23 mouse cellular contexts compared by ENCODE assay signal in genomic region chr13:40706612-40707011, GRCm38 (mm10). TPM values are rescaled to one million over a fixed set of nuclear protein-coding genes. Genes with fewer than 3 reads are reported as not detected.
"Had no signal": no experiment of that assay in that cellular context is flagged by ENCODE, and none has a peak within 500 bp of the region (broad histone marks: within the 10 kb centered on the region; RNA-seq: fewer than 3 reads in every experiment).

No protein-coding gene starts in this region.

- H3K36me3 ChIP-seq: kidney, embryonic 15.5 days; limb, embryonic 13.5 days; liver, embryonic 12.5 days; liver, embryonic 15.5 days; lung, embryonic 15.5 days; midbrain, embryonic 10.5 days; midbrain, embryonic 15.5 days; neural tube, embryonic 13.5 days; stomach, embryonic 15.5 days had no signal

- DNase-seq: kidney, adult 11 months; kidney, adult 8-10 months; kidney, postnatal 10 days; kidney, postnatal 36 days; layer of hippocampus, postnatal 36 days; liver; lung, adult 18-20 months; lung, postnatal 10 days; lung, postnatal 36 days; right cerebral cortex, postnatal 25 days; spleen, adult 18-20 months; thymus, postnatal 4 days had no signal

- H3K4me2 ChIP-seq: kidney, embryonic 15.5 days; limb, embryonic 13.5 days; liver, embryonic 12.5 days; liver, embryonic 15.5 days; lung, embryonic 15.5 days; midbrain, embryonic 15.5 days; neural tube, embryonic 13.5 days; stomach, embryonic 15.5 days had no signal

- H3K4me3 ChIP-seq: kidney, embryonic 15.5 days; left cerebral cortex, adult 2 months; limb, embryonic 13.5 days; liver, embryonic 12.5 days; liver, embryonic 15.5 days; lung, embryonic 15.5 days; megakaryocyte, embryonic 14.5 days; midbrain, embryonic 10.5 days; midbrain, embryonic 15.5 days; neural tube, embryonic 13.5 days; stomach, embryonic 15.5 days had no signal

- H3K9ac ChIP-seq: kidney, embryonic 15.5 days; limb, embryonic 13.5 days; liver, embryonic 12.5 days; liver, embryonic 15.5 days; lung, embryonic 15.5 days; midbrain, embryonic 15.5 days; neural tube, embryonic 13.5 days; stomach, embryonic 15.5 days had no signal

- H3K9me3 ChIP-seq: kidney, embryonic 15.5 days; limb, embryonic 13.5 days; liver, embryonic 12.5 days; liver, embryonic 15.5 days; lung, embryonic 15.5 days; midbrain, embryonic 10.5 days; midbrain, embryonic 15.5 days; neural tube, embryonic 13.5 days; stomach, embryonic 15.5 days had no signal

- ATAC-seq: liver, embryonic 12.5 days; midbrain, embryonic 15.5 days had no signal

- H3K4me1 ChIP-seq: liver, embryonic 12.5 days; liver, embryonic 15.5 days; megakaryocyte, embryonic 14.5 days had no signal

- H3K27ac ChIP-seq: kidney, embryonic 15.5 days; left cerebral cortex, adult 2 months; limb, embryonic 13.5 days; liver, embryonic 12.5 days; liver, embryonic 15.5 days; lung, embryonic 15.5 days; midbrain, embryonic 10.5 days; midbrain, embryonic 15.5 days; stomach, embryonic 15.5 days had no signal

RNA-seq across cellular contexts. Expression of gene Tfap2a, which starts 31.6 kb away (rescaled TPM):
- polyA plus RNA-seq: liver, embryonic 15.5 days had no signal
